Mouse (Mus musculus): ENCODE results near the gene Pdxp. TPM values are rescaled to one million over a fixed set of nuclear protein-coding genes. Genes with fewer than 3 reads are reported as not detected.

Pdxp gene
- 24.3 and 25.7 TPM in 2 replicates for polyA plus RNA-seq (2014; fragmentation: Nextera tagmentation; extraction: Ambion mirVana)

- WGBS (ENCODE audit: insufficient replicate concordance): 0% methylated on average over 51 of the region's 51 CpGs
Observed at GRCm38 (mm10) chr15:78913632-78914090, at the start of gene Pdxp. TSS of gene Pdxp (plus strand) at chr15:78913919.

DNA sequence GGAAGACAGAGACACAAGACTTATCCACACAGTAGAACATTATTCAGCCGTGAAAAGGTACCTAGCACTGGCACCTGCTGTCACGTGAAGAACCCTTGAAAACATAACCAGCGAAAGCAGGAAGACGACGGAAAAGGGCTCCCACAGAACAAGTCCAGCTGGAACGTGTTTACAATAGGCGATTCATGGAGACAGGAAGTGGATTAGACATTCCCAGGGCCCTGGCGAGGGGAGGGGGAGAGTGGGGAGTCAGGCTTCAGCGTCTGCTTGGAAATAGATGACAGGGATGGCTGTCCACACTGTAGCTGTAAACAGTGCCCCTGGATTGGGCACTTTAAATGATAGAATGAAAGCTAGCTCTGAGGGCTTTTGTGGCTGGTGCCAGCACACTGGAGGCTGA, 45.3 kb upstream of the Pdxp start:
- Histone ChIP-seq H3K4me2 (no peak overlapping the region), H3K9me3 (replicated peaks; ENCODE audit: control insufficient read depth, low read length) (no peaks in the 10 kb centered on the region), H3K9ac (ENCODE audit: low read depth, low read length) (0 out of 2 replicates have a peak overlapping the region, but pooled peaks have one; percentile 16), H3K4me3 (ENCODE audit: low read depth, low read length) (no peak overlapping the region), H3K27me3 (ENCODE audit: control insufficient read depth, insufficient read depth, low read length) (no peaks in the 10 kb centered on the region), H3K36me3 (ENCODE audit: control insufficient read depth, insufficient read depth, low read length) (no peaks in the 10 kb centered on the region), H3K4me1 (ENCODE audit: control insufficient read depth, insufficient read depth, low read length) (peaks cover 10% of the 10 kb centered on the region; the same call in 1 of the 2 replicates), H3K27ac (ENCODE audit: low read depth, low read length) (peak overlapping the region; percentile 63)
- WGBS (ENCODE audit: insufficient replicate concordance): 36% methylated on average over 9 of the region's 9 CpGs
- ATAC-seq (replicated peaks; ENCODE audit: insufficient number of reproducible peaks, low FRiP score, low TSS enrichment): peak; percentile 1; the same call in 1 of the 2 replicates

More at GRCm38 (mm10) chr15:78913632-78914090, at the start of gene Pdxp:
- Histone ChIP-seq H3K27ac (ENCODE audit: low read depth, low read length) (peak within 1 kb of the TSS; percentile 84), H3K27me3 (ENCODE audit: control insufficient read depth, insufficient read depth, low read length) (no peaks in the 10 kb centered on the region), H3K4me2 (peak within 1 kb of the TSS; percentile 99), H3K36me3 (ENCODE audit: control insufficient read depth, insufficient read depth, low read length) (peaks cover 8% of the 10 kb centered on the region; the same call in 1 of the 2 replicates), H3K9ac (ENCODE audit: low read depth, low read length) (peak within 1 kb of the TSS; percentile 86), H3K4me3 (ENCODE audit: low read depth, low read length) (peak within 1 kb of the TSS; percentile 72), H3K4me1 (ENCODE audit: control insufficient read depth, insufficient read depth, low read length) (peaks cover 22% of the 10 kb centered on the region), H3K9me3 (replicated peaks; ENCODE audit: control insufficient read depth, low read length) (no peaks in the 10 kb centered on the region)
- ATAC-seq (replicated peaks; ENCODE audit: insufficient number of reproducible peaks, low FRiP score, low TSS enrichment): peak; percentile 86

- H3K4me2 ChIP-seq: no peak overlapping the region
- H3K27me3 ChIP-seq (ENCODE audit: control insufficient read depth, insufficient read depth, low read length): no peaks in the 10 kb centered on the region
- H3K9me3 ChIP-seq (replicated peaks; ENCODE audit: control insufficient read depth, low read length): no peaks in the 10 kb centered on the region
- H3K9ac ChIP-seq (ENCODE audit: low read depth, low read length): 0 out of 2 replicates have a peak overlapping the region, but pooled peaks have one; percentile 10
- peak overlapping the region; percentile 63 for H3K27ac ChIP-seq (ENCODE audit: low read depth, low read length)
- no peaks in the 10 kb centered on the region for H3K36me3 ChIP-seq (ENCODE audit: control insufficient read depth, insufficient read depth, low read length)
- no peak; the same call in 1 of the 2 replicates for ATAC-seq (replicated peaks; ENCODE audit: insufficient number of reproducible peaks, low FRiP score, low TSS enrichment)
- H3K4me3 ChIP-seq (ENCODE audit: low read depth, low read length): no peak overlapping the region
- peaks cover 7% of the 10 kb centered on the region; the same call in 1 of the 2 replicates for H3K4me1 ChIP-seq (ENCODE audit: control insufficient read depth, insufficient read depth, low read length)
- WGBS (ENCODE audit: insufficient replicate concordance): 61% methylated on average over 7 of the region's 7 CpGs
Observed at GRCm38 (mm10) chr15:78868826-78869233, 44.9 kb upstream of the Pdxp start.

DNA sequence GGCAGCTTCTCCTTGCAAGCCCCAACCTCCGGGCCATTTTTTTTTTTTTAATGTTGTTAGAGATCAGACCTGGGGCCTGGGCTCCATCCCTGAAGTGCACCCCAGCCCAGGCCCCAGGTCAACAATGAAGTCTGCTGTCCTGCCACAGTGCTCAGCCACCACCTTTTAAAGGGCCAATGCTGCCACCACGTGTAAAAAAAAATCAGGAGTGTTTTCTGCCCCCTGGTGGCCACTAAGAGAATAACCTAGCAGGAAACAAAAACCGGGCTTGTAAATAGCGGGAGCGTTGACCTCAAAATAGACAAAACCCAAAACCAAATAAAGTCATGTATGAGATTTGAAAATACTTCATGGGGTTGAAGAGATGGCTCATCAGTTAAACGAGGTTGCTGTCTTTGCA, 43.9 kb upstream of the Pdxp start:
- Histone ChIP-seq H3K9ac (ENCODE audit: low read depth, low read length) (no peak overlapping the region), H3K9me3 (replicated peaks; ENCODE audit: control insufficient read depth, low read length) (no peaks in the 10 kb centered on the region)
- no peak for ATAC-seq (replicated peaks; ENCODE audit: insufficient number of reproducible peaks, low FRiP score, low TSS enrichment)

GRCm38 (mm10) chr15:78872021-78872608, 41.6 kb upstream of the Pdxp start:
- no peaks in the 10 kb centered on the region for H3K36me3 ChIP-seq (ENCODE audit: control insufficient read depth, insufficient read depth, low read length)
- 48% methylated on average over 5 of the region's 5 CpGs for WGBS (ENCODE audit: insufficient replicate concordance)
- H3K27me3 ChIP-seq (ENCODE audit: control insufficient read depth, insufficient read depth, low read length): no peaks in the 10 kb centered on the region
- no peak overlapping the region for H3K27ac ChIP-seq (ENCODE audit: low read depth, low read length)
- H3K4me1 ChIP-seq (ENCODE audit: control insufficient read depth, insufficient read depth, low read length): peaks cover 13% of the 10 kb centered on the region
- ATAC-seq (replicated peaks; ENCODE audit: insufficient number of reproducible peaks, low FRiP score, low TSS enrichment): no peak
- no peak overlapping the region for H3K9ac ChIP-seq (ENCODE audit: low read depth, low read length)
- H3K9me3 ChIP-seq (replicated peaks; ENCODE audit: control insufficient read depth, low read length): no peaks in the 10 kb centered on the region
- no peak overlapping the region for H3K4me3 ChIP-seq (ENCODE audit: low read depth, low read length)
- no peak overlapping the region for H3K4me2 ChIP-seq

More for the DNA sequence above, 43.9 kb upstream of the Pdxp start:
- H3K4me2 ChIP-seq: no peak overlapping the region
- H3K4me1 ChIP-seq (ENCODE audit: control insufficient read depth, insufficient read depth, low read length): peaks cover 7% of the 10 kb centered on the region; the same call in 1 of the 2 replicates
- no peak overlapping the region for H3K4me3 ChIP-seq (ENCODE audit: low read depth, low read length)
- WGBS (ENCODE audit: insufficient replicate concordance): 24% methylated on average over 6 of the region's 6 CpGs
- no peaks in the 10 kb centered on the region for H3K27me3 ChIP-seq (ENCODE audit: control insufficient read depth, insufficient read depth, low read length)
- H3K27ac ChIP-seq (ENCODE audit: low read depth, low read length): no peak overlapping the region
- no peaks in the 10 kb centered on the region for H3K36me3 ChIP-seq (ENCODE audit: control insufficient read depth, insufficient read depth, low read length)

- Histone ChIP-seq H3K9ac (ENCODE audit: low read depth, low read length) (peak overlapping the region; percentile 23; the same call in 1 of the 2 replicates), H3K4me2 (no peak overlapping the region), H3K27ac (ENCODE audit: low read depth, low read length) (no peak overlapping the region), H3K27me3 (ENCODE audit: control insufficient read depth, insufficient read depth, low read length) (no peaks in the 10 kb centered on the region), H3K9me3 (replicated peaks; ENCODE audit: control insufficient read depth, low read length) (no peaks in the 10 kb centered on the region), H3K4me3 (ENCODE audit: low read depth, low read length) (no peak overlapping the region), H3K4me1 (ENCODE audit: control insufficient read depth, insufficient read depth, low read length) (peaks cover 15% of the 10 kb centered on the region), H3K36me3 (ENCODE audit: control insufficient read depth, insufficient read depth, low read length) (no peaks in the 10 kb centered on the region)
- WGBS (ENCODE audit: insufficient replicate concordance): 42% methylated on average over 13 of the region's 13 CpGs
- ATAC-seq (replicated peaks; ENCODE audit: insufficient number of reproducible peaks, low FRiP score, low TSS enrichment): no peak
Observed at GRCm38 (mm10) chr15:78873803-78874435, 39.8 kb upstream of the Pdxp start.

GRCm38 (mm10) chr15:78874989-78875388, 38.7 kb upstream of the Pdxp start:
- no peaks in the 10 kb centered on the region for H3K36me3 ChIP-seq (ENCODE audit: control insufficient read depth, insufficient read depth, low read length)
- peaks cover 21% of the 10 kb centered on the region for H3K4me1 ChIP-seq (ENCODE audit: control insufficient read depth, insufficient read depth, low read length)
- no peak for ATAC-seq (replicated peaks; ENCODE audit: insufficient number of reproducible peaks, low FRiP score, low TSS enrichment)
- 75% methylated on average over 8 of the region's 8 CpGs for WGBS (ENCODE audit: insufficient replicate concordance)
- H3K9ac ChIP-seq (ENCODE audit: low read depth, low read length): 0 out of 2 replicates have a peak overlapping the region, but pooled peaks have one; percentile 11
- no peak overlapping the region for H3K27ac ChIP-seq (ENCODE audit: low read depth, low read length)
- no peak overlapping the region for H3K4me3 ChIP-seq (ENCODE audit: low read depth, low read length)
- no peaks in the 10 kb centered on the region for H3K9me3 ChIP-seq (replicated peaks; ENCODE audit: control insufficient read depth, low read length)
- H3K27me3 ChIP-seq (ENCODE audit: control insufficient read depth, insufficient read depth, low read length): no peaks in the 10 kb centered on the region
- no peak overlapping the region for H3K4me2 ChIP-seq

DNA sequence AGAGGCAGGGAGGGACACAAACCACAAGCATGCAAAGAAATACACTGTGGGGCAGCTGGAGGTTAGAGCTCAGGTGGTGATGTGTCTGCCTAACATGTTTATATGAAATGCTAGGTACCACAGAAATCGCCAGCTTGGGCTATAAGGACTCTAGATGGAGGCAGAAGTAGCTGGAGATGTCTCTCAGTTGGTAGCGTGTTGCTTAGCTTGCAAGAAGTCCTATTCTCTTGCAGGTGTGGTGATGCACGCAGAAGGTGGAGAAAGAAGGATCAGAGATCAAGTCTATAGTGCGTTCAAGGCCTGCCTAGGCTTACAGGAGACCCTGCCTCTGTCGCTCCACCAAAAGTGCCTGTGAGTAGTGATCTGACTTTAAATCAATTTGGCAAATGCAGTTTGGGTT, 38.2 kb upstream of the Pdxp start:
- Histone ChIP-seq H3K27ac (ENCODE audit: low read depth, low read length) (peak overlapping the region; percentile 97; the same call in 1 of the 2 replicates), H3K4me2 (peak overlapping the region; percentile 95), H3K9me3 (replicated peaks; ENCODE audit: control insufficient read depth, low read length) (no peaks in the 10 kb centered on the region), H3K4me1 (ENCODE audit: control insufficient read depth, insufficient read depth, low read length) (peaks cover 21% of the 10 kb centered on the region), H3K9ac (ENCODE audit: low read depth, low read length) (peak overlapping the region; percentile 83), H3K4me3 (ENCODE audit: low read depth, low read length) (no peak overlapping the region), H3K36me3 (ENCODE audit: control insufficient read depth, insufficient read depth, low read length) (no peaks in the 10 kb centered on the region), H3K27me3 (ENCODE audit: control insufficient read depth, insufficient read depth, low read length) (no peaks in the 10 kb centered on the region)
- ATAC-seq (replicated peaks; ENCODE audit: insufficient number of reproducible peaks, low FRiP score, low TSS enrichment): no peak
- 76% methylated on average over 5 of the region's 5 CpGs for WGBS (ENCODE audit: insufficient replicate concordance)

Data from heart, embryonic 11.5 days (tissue).